Mouse (Mus musculus): ENCODE measurements around the gene Rtp1. TPM values are rescaled to one million over a fixed set of nuclear protein-coding genes. Genes with fewer than 3 reads are reported as not detected.

Gene Rtp1
- polyA plus RNA-seq (2017; shearing (Covaris generic)) = not detected

- no peak for ATAC-seq
Measured at GRCm38 (mm10) chr16:23428647-23429319, at the start of gene Rtp1. Gene Rtp1 (plus strand): TSS chr16:23429133.

- ATAC-seq = peak; percentile 67
Measured at GRCm38 (mm10) chr16:23379536-23380230, 49.2 kb upstream of the Rtp1 start.

- ATAC-seq = no peak
Measured at GRCm38 (mm10) chr16:23384304-23384703, 44.6 kb upstream of the Rtp1 start.

GRCm38 (mm10) chr16:23397931-23398330, 31.0 kb upstream of the Rtp1 start:
- no peak for ATAC-seq

- ATAC-seq = no peak
Measured at GRCm38 (mm10) chr16:23401463-23401862, 27.5 kb upstream of the Rtp1 start.

GRCm38 (mm10) chr16:23401959-23402358, 27.0 kb upstream of the Rtp1 start:
- no peak for ATAC-seq

GRCm38 (mm10) chr16:23403008-23403755, 25.8 kb upstream of the Rtp1 start:
- peak; percentile 60 for ATAC-seq

- ATAC-seq = no peak
Measured at GRCm38 (mm10) chr16:23412930-23413329, 16.0 kb upstream of the Rtp1 start.

- no peak for ATAC-seq
Measured at GRCm38 (mm10) chr16:23416261-23416656, 12.7 kb upstream of the Rtp1 start.

- ATAC-seq = no peak
Measured at GRCm38 (mm10) chr16:23416657-23417293, 12.2 kb upstream of the Rtp1 start.

GRCm38 (mm10) chr16:23417456-23418240, 11.3 kb upstream of the Rtp1 start:
- no peak for ATAC-seq

GRCm38 (mm10) chr16:23419565-23420085, 9.3 kb upstream of the Rtp1 start:
- no peak for ATAC-seq

- ATAC-seq = no peak
Measured at GRCm38 (mm10) chr16:23423825-23424224, 5.1 kb upstream of the Rtp1 start.

GRCm38 (mm10) chr16:23427701-23428100, 1.2 kb upstream of the Rtp1 start:
- ATAC-seq = no peak

GRCm38 (mm10) chr16:23429991-23430390, 1.1 kb downstream of the Rtp1 start:
- ATAC-seq = no peak

GRCm38 (mm10) chr16:23437404-23438166, 8.7 kb downstream of the Rtp1 start:
- ATAC-seq = no peak

- no peak for ATAC-seq
Measured at GRCm38 (mm10) chr16:23444231-23444630, 15.3 kb downstream of the Rtp1 start.

- ATAC-seq = no peak
Measured at GRCm38 (mm10) chr16:23449946-23450345, 21.0 kb downstream of the Rtp1 start.

- no peak for ATAC-seq
Measured at GRCm38 (mm10) chr16:23450816-23451215, 21.9 kb downstream of the Rtp1 start.

GRCm38 (mm10) chr16:23452476-23452875, 23.5 kb downstream of the Rtp1 start:
- ATAC-seq = no peak

- no peak for ATAC-seq
Measured at GRCm38 (mm10) chr16:23454376-23454775, 25.4 kb downstream of the Rtp1 start.
